In the genomic region with DNA sequence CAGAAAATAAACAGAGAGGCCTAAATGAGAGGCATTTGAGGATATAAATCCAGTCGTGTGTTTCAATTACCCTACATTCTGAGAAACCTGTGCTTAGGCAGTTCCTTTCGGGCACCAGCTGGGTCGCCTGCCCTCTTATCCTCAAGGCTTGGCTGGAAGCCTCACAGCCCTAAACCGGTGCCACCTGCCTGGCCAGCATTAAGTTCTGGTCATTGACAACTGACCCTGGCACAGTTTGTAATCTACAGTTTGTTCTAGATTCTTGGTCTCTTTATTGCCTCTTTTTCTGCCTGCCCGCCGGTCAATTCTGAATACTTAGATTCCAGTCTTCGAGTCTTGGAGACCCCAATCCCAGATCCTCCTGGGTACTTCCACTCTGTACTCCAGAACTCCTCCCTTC, we compare ENCODE assay signal across 8 mouse cellular contexts. TPM values are rescaled to one million over a fixed set of nuclear protein-coding genes. Genes with fewer than 3 reads are reported as not detected.
DNase-seq lines count a peak whose midpoint lies in the region; ATAC-seq and TF ChIP-seq lines count a peak whose summit lies in the region.

No protein-coding gene starts in this region.

- TF ChIP-seq POLR2A in spleen, adult 2 months (IDR thresholded peaks at IDR 0.05; ENCODE audit: low read depth, low read length): no peak

- WGBS in spleen, adult 2 months: 12% methylated on average over 7 of the region's 7 CpGs
- WGBS in forebrain, embryonic 12.5 days: 26% methylated on average over 7 of the region's 7 CpGs
- WGBS in kidney, embryonic 15.5 days: 13% methylated on average over 7 of the region's 7 CpGs
- WGBS in midbrain, embryonic 15.5 days: 20% methylated on average over 7 of the region's 7 CpGs

- no peaks in the 10 kb centered on the region for H3K27me3 ChIP-seq in spleen, adult 2 months (ENCODE audit: control insufficient read depth, insufficient read depth, low read length)
- no peaks in the 10 kb centered on the region for H3K27me3 ChIP-seq in forebrain, embryonic 12.5 days
- no peaks in the 10 kb centered on the region for H3K27me3 ChIP-seq in kidney, embryonic 15.5 days
- no peaks in the 10 kb centered on the region for H3K27me3 ChIP-seq in midbrain, embryonic 15.5 days (replicated peaks)

- TF ChIP-seq CTCF in spleen, adult 2 months (IDR thresholded peaks at IDR 0.05; ENCODE audit: extremely low read depth, insufficient read depth, insufficient read length, insufficient replicate concordance): no peak

- no peaks in the 10 kb centered on the region for H3K9me3 ChIP-seq in forebrain, embryonic 12.5 days
- no peaks in the 10 kb centered on the region for H3K9me3 ChIP-seq in kidney, embryonic 15.5 days (replicated peaks)
- H3K9me3 ChIP-seq in midbrain, embryonic 15.5 days: no peaks in the 10 kb centered on the region

- no peaks in the 10 kb centered on the region; the same call in 1 of the 2 replicates for H3K4me1 ChIP-seq in spleen, adult 2 months (ENCODE audit: control insufficient read depth, insufficient read depth, insufficient read length)
- H3K4me1 ChIP-seq in forebrain, embryonic 12.5 days: peaks cover 14% of the 10 kb centered on the region
- peaks cover 34% of the 10 kb centered on the region for H3K4me1 ChIP-seq in kidney, embryonic 15.5 days
- H3K4me1 ChIP-seq in midbrain, embryonic 15.5 days: peaks cover 16% of the 10 kb centered on the region

- H3K4me3 ChIP-seq in spleen, adult 2 months (ENCODE audit: extremely low read depth, insufficient read depth, insufficient read length): peak overlapping the region; percentile 82
- peak overlapping the region; percentile 72 for H3K4me3 ChIP-seq in forebrain, embryonic 12.5 days (replicated peaks)
- H3K4me3 ChIP-seq in kidney, embryonic 15.5 days (replicated peaks): peak overlapping the region; percentile 77
- peak overlapping the region; percentile 86 for H3K4me3 ChIP-seq in midbrain, embryonic 15.5 days

- H3K36me3 ChIP-seq in spleen, adult 2 months (ENCODE audit: control insufficient read depth, insufficient read depth, low read length): no peaks in the 10 kb centered on the region
- no peaks in the 10 kb centered on the region for H3K36me3 ChIP-seq in forebrain, embryonic 12.5 days (replicated peaks)
- H3K36me3 ChIP-seq in kidney, embryonic 15.5 days: peaks cover 8% of the 10 kb centered on the region
- no peaks in the 10 kb centered on the region for H3K36me3 ChIP-seq in midbrain, embryonic 15.5 days (replicated peaks)

- DNase-seq in spleen, adult 2 months (ENCODE audit: low read depth in 1 of 2, low spot score in 2 of 2): no peak
- no peak for DNase-seq in spleen, postnatal 14 days (ENCODE audit: low spot score in 2 of 2)
- DNase-seq in spleen, postnatal 36 days (ENCODE audit: low spot score in 2 of 2): no peak
- no peak for DNase-seq in adrenal gland, adult 8-10 months
- no peak for DNase-seq in embryo, embryonic 11 days

- peak overlapping the region; percentile 85 for H3K9ac ChIP-seq in forebrain, embryonic 12.5 days
- peak overlapping the region; percentile 88 for H3K9ac ChIP-seq in kidney, embryonic 15.5 days
- peak overlapping the region; percentile 92 for H3K9ac ChIP-seq in midbrain, embryonic 15.5 days

- ATAC-seq in forebrain, embryonic 12.5 days (ENCODE audit: low FRiP score): no peak
- ATAC-seq in kidney, embryonic 15.5 days (replicated peaks; ENCODE audit: low FRiP score): no peak
- ATAC-seq in midbrain, embryonic 15.5 days (replicated peaks): no peak; the same call in 1 of the 2 replicates

- peak overlapping the region; percentile 86 for H3K4me2 ChIP-seq in forebrain, embryonic 12.5 days
- peak overlapping the region; percentile 87 for H3K4me2 ChIP-seq in kidney, embryonic 15.5 days
- H3K4me2 ChIP-seq in midbrain, embryonic 15.5 days: peak overlapping the region; percentile 85

- no peak overlapping the region for H3K27ac ChIP-seq in spleen, adult 2 months (ENCODE audit: insufficient read depth, low read length)
- no peak overlapping the region for H3K27ac ChIP-seq in forebrain, embryonic 12.5 days
- peak overlapping the region; percentile 89 for H3K27ac ChIP-seq in kidney, embryonic 15.5 days
- peak overlapping the region; percentile 84; the same call in 1 of the 2 replicates for H3K27ac ChIP-seq in midbrain, embryonic 15.5 days

RNA-seq across cellular contexts. Expression of gene Fpgs, which starts 10.7 kb away (rescaled TPM):
- polyA plus RNA-seq in spleen, adult 2 months (2012; rRNA removed): 34.5 and 49.5 TPM in 2 replicates
- 16.4 and 19.6 TPM in 2 replicates for polyA plus RNA-seq in forebrain, embryonic 12.5 days (2016; fragmentation: Nextera tagmentation; extraction: Ambion mirVana)
- 33.7 and 40.3 TPM in 2 replicates for polyA plus RNA-seq in kidney, embryonic 15.5 days (2015; fragmentation: Nextera tagmentation; extraction: Ambion mirVana)
- 23.2 and 25.1 TPM in 2 replicates for polyA plus RNA-seq in midbrain, embryonic 15.5 days (2015; fragmentation: Nextera tagmentation; extraction: Ambion mirVana)
- total RNA-seq in adrenal gland, adult 8-10 months (2022): 10 to 100 TPM; 10.8 to 22.2 (median 18.7) TPM

RNA-seq across cellular contexts. Expression of gene Cdk9, which starts 19.6 kb away (rescaled TPM):
- polyA plus RNA-seq in spleen, adult 2 months (2012; rRNA removed): 125 and 154 TPM in 2 replicates
- polyA plus RNA-seq in forebrain, embryonic 12.5 days (2016; fragmentation: Nextera tagmentation; extraction: Ambion mirVana): 105 and 110 TPM in 2 replicates
- polyA plus RNA-seq in kidney, embryonic 15.5 days (2015; fragmentation: Nextera tagmentation; extraction: Ambion mirVana): 108 and 118 TPM in 2 replicates
- 73.5 and 76.5 TPM in 2 replicates for polyA plus RNA-seq in midbrain, embryonic 15.5 days (2015; fragmentation: Nextera tagmentation; extraction: Ambion mirVana)
- 100 to 1,000 TPM in 1 of 4 experiments, 10 to 100 TPM in 3; 80.8 to 110 (median 92.1) TPM for total RNA-seq in adrenal gland, adult 8-10 months (2022)

RNA-seq across cellular contexts. Expression of gene Sh2d3c, which starts 27.6 kb away (rescaled TPM):
- polyA plus RNA-seq in spleen, adult 2 months (2012; rRNA removed): 136 and 175 TPM in 2 replicates
- polyA plus RNA-seq in forebrain, embryonic 12.5 days (2016; fragmentation: Nextera tagmentation; extraction: Ambion mirVana): 30.1 and 35.1 TPM in 2 replicates
- 32.5 and 37.2 TPM in 2 replicates for polyA plus RNA-seq in kidney, embryonic 15.5 days (2015; fragmentation: Nextera tagmentation; extraction: Ambion mirVana)
- polyA plus RNA-seq in midbrain, embryonic 15.5 days (2015; fragmentation: Nextera tagmentation; extraction: Ambion mirVana): 54.7 and 57.2 TPM in 2 replicates
- 10 to 100 TPM; 12.4 to 23.9 (median 18.0) TPM for total RNA-seq in adrenal gland, adult 8-10 months (2022)

RNA-seq across cellular contexts. Expression of gene Eng, which starts 46.9 kb away (rescaled TPM):
- polyA plus RNA-seq in spleen, adult 2 months (2012; rRNA removed): 132 and 168 TPM in 2 replicates
- 21.0 and 21.4 TPM in 2 replicates for polyA plus RNA-seq in forebrain, embryonic 12.5 days (2016; fragmentation: Nextera tagmentation; extraction: Ambion mirVana)
- polyA plus RNA-seq in kidney, embryonic 15.5 days (2015; fragmentation: Nextera tagmentation; extraction: Ambion mirVana): 71.9 and 82.1 TPM in 2 replicates
- 32.4 and 32.8 TPM in 2 replicates for polyA plus RNA-seq in midbrain, embryonic 15.5 days (2015; fragmentation: Nextera tagmentation; extraction: Ambion mirVana)
- total RNA-seq in adrenal gland, adult 8-10 months (2022): 100 to 1,000 TPM in 3 of 4 experiments, 10 to 100 TPM in 1; 96.0 to 134 (median 120) TPM

RNA-seq across cellular contexts. Expression of gene 6330409D20Rik, which starts 47.5 kb away (rescaled TPM):
- 0.28 TPM in 1 of 2 replicates, not detected in the other for polyA plus RNA-seq in spleen, adult 2 months (2012; rRNA removed)
- polyA plus RNA-seq in forebrain, embryonic 12.5 days (2016; fragmentation: Nextera tagmentation; extraction: Ambion mirVana): 1.9 and 2.1 TPM in 2 replicates
- polyA plus RNA-seq in kidney, embryonic 15.5 days (2015; fragmentation: Nextera tagmentation; extraction: Ambion mirVana): 0.18 TPM in 1 of 2 replicates, not detected in the other
- polyA plus RNA-seq in midbrain, embryonic 15.5 days (2015; fragmentation: Nextera tagmentation; extraction: Ambion mirVana): 3.4 and 4.1 TPM in 2 replicates
- total RNA-seq in adrenal gland, adult 8-10 months (2022): not detected

Comparison
In these comparisons a context has a peak if more than half of its experiments do, and no peak if none do; other contexts are left out.
1. H3K27ac ChIP-seq: peak in kidney, embryonic 15.5 days (single experiment) and midbrain, embryonic 15.5 days (single experiment); none in spleen, adult 2 months (single experiment) and forebrain, embryonic 12.5 days (single experiment).
2. Peak in every context shown above with its lines, with median percentiles within 50 percentile points of each other: H3K4me3 ChIP-seq, H3K4me2 ChIP-seq and H3K9ac ChIP-seq.